Mouse (Mus musculus) c-Kit-positive CD71-positive TER-119-negative erythroid progenitor cells, embryonic 14.5 days (primary cell): ENCODE measurements around the gene Tnxb.
"Not testable (repeated sequence)": the region's sequence is repeated elsewhere in the genome, so short reads cannot be mapped to it uniquely, and the experiment has no call there.

Experiments
- DNase-seq: peaks from one replicate; pipeline ENCODE4 v3.0.0-alpha.2; 2013; ENCODE audit warnings: low read depth

Gene Tnxb

GRCm38 (mm10) chr17:34685120-34686110 is 15.1 kb downstream of the Tnxb start:
- no peak for DNase-seq

- DNase-seq: no peak
Measured at GRCm38 (mm10) chr17:34688889-34689288, 18.6 kb downstream of the Tnxb start.

GRCm38 (mm10) chr17:34690458-34690857 is 20.1 kb downstream of the Tnxb start:
- DNase-seq: no peak

- no peak for DNase-seq
Measured at GRCm38 (mm10) chr17:34692906-34693305, 22.6 kb downstream of the Tnxb start.

- no peak for DNase-seq
Measured at GRCm38 (mm10) chr17:34699575-34700408, 29.5 kb downstream of the Tnxb start.

GRCm38 (mm10) chr17:34700671-34701071 is 30.3 kb downstream of the Tnxb start:
- no peak for DNase-seq

- not testable (repeated sequence) for DNase-seq
Measured at GRCm38 (mm10) chr17:34706476-34706875, 36.1 kb downstream of the Tnxb start.

- DNase-seq: no peak
Measured at GRCm38 (mm10) chr17:34712951-34713350, 42.6 kb downstream of the Tnxb start.

GRCm38 (mm10) chr17:34714181-34714907 is 44.0 kb downstream of the Tnxb start:
- DNase-seq: not testable (repeated sequence)

GRCm38 (mm10) chr17:34714908-34715445 is 44.6 kb downstream of the Tnxb start:
- DNase-seq: not testable (repeated sequence)

GRCm38 (mm10) chr17:34715451-34715850 is 45.1 kb downstream of the Tnxb start:
- not testable (repeated sequence) for DNase-seq

- no peak for DNase-seq
Measured at GRCm38 (mm10) chr17:34716247-34716646, 45.9 kb downstream of the Tnxb start.

- DNase-seq: no peak
Measured at GRCm38 (mm10) chr17:34717401-34717800, 47.1 kb downstream of the Tnxb start.

- not testable (repeated sequence) for DNase-seq
Measured at GRCm38 (mm10) chr17:34719886-34720285, 49.6 kb downstream of the Tnxb start.

- not testable (repeated sequence) for DNase-seq
Measured at GRCm38 (mm10) chr17:34722238-34722637, 51.9 kb downstream of the Tnxb start.

- DNase-seq: no peak
Measured at GRCm38 (mm10) chr17:34723066-34723465, 52.7 kb downstream of the Tnxb start.

GRCm38 (mm10) chr17:34727887-34728286 is 57.6 kb downstream of the Tnxb start:
- no peak for DNase-seq

- DNase-seq: not testable (repeated sequence)
Measured at GRCm38 (mm10) chr17:34729155-34729554, 58.8 kb downstream of the Tnxb start.

GRCm38 (mm10) chr17:34729779-34730553 is 59.6 kb downstream of the Tnxb start:
- not testable (repeated sequence) for DNase-seq

GRCm38 (mm10) chr17:34737466-34737865 is 67.1 kb downstream of the Tnxb start:
- not testable (repeated sequence) for DNase-seq

GRCm38 (mm10) chr17:34739708-34740107 is 69.4 kb downstream of the Tnxb start:
- not testable (repeated sequence) for DNase-seq
